Mouse (Mus musculus): ENCODE measurements at regions not wholly inside any gene's neighbourhood (a gene's known extent, or its start where the extent isn't known, plus 50 kb on each side); places are given as distances from the start of the nearest gene placed in this dataset.

DNA sequence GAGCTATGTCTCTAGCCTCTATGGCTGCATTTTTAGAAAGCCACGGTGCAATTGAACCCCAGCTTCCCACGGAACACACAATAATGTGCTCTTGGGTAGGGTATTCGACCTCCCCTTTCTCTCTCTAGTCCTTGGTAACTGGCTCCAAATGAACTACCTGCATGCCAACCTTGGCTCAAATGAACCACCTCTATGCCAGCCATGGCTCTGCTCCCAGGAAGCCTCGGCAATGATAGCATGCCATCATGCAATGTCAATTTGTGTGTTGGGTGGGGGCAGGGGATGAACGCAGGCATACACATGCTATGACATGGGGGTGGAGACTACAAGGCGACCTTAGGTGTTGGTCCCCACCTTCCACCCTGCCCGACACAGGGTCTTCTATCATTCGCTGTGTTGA lies 170.5 kb upstream of the Gli2 start:
- no peak for TF ChIP-seq CTCF (IDR thresholded peaks at IDR 0.05; ENCODE audit: extremely low read depth, insufficient read length, insufficient replicate concordance, low read depth, low read length)
- TF ChIP-seq POLR2A (IDR thresholded peaks at IDR 0.05; ENCODE audit: low read depth, low read length) = no peak
